Mouse (Mus musculus) kidney, adult 9 months (tissue): ENCODE data around the gene Exoc4.

Experiments used
- DNase-seq: peaks from one replicate; pipeline ENCODE4 v3.0.0; 2022

Gene Exoc4

DNA sequence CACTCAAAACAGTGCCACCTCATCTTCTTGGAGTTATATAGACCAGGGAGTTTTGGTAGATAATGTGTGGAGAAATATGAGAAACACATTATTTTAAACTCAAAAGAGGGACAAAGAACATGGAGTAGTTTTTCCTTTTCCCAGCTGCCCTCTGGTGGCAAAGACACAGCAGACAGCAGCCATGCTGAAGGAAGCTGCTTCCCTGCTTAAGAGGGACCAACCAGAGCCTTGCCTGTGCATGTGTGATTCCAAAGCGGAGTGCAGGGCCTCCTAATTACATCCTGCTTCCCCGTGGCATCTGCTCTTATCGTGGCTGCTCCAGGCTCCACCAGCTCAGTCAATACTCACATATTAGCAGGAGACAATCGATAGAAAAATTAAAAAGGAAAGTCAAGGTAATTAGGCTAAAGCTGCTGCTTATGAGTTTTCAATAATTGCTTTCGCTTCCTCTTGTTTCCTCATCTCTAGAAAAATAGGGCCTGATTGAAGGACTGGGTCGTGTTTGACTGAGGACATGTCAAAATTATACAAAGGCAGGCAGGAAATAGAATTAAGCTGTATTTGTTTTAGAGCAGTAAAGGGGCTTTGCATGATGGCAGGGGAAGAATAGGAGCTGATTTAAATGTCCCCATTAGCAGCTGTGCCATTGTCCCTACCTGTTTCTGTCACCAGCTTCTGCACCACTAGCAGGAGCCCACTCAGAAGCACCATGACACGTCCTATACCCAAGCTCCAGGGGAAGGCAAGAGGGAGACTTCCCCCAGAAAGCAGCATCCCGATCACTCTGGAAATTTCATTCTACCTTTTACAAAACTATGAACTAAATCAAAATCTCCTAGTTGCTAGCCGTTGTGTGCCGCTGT is 433.1 kb downstream of the Exoc4 start:
- DNase-seq: peak; percentile 23

DNA sequence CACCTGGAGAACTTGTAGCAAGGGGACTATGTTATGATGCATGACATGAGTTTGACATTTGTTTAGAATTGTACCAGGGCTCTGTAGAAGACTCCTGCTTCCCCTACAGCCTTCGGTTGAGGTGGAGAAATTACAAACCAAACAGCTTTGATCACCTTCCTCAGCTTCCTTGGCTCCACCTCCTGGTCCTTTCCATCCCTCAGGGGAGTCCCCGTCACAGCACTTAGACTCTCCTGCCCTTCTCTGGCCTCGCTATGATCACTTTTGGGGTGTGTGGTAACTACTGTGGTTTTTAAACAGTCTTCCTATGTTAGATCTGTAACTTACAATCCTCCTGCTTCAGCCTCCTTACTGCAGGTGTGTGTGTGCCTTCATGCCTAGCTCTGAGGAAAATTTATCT is 434.6 kb downstream of the Exoc4 start:
- DNase-seq: no peak

DNA sequence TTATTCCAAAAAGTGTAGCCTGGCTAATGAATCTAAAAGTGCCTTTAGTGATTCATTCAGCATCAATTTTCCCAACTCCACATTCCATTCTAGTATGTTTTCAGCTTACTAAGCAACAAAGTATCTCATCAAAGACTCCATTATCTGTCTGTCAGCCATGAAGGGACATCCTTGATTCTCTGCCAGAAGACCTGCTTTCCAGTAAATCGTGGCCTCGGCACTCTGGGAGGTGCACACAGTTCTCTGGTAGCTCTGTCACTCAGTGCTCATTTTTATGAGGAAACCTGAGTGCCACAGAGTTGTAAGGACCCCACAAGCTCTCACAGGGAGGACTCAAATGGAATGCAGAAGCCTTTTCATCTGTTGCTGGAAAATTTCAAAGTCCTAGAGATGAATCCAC is 436.4 kb downstream of the Exoc4 start:
- DNase-seq: no peak

DNA sequence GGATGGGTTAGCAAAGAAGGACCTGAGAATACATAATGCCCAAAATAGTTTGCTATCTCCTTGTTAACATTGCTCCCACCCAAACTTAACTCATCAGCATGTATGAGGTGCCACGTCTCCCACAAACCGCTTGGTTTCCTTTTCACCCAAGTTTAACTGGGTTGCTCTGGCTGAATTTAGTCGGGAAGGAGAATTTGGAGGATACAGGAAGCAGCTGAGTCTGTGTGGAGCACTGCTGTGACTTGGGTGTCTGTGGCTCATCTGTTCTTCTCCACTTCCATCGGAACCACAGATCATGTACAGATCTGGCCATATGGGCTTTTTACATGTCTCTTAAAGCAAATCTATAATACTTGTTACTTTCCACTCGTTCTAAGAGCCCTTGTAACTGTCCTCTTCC is 441.7 kb downstream of the Exoc4 start:
- DNase-seq: no peak

DNA sequence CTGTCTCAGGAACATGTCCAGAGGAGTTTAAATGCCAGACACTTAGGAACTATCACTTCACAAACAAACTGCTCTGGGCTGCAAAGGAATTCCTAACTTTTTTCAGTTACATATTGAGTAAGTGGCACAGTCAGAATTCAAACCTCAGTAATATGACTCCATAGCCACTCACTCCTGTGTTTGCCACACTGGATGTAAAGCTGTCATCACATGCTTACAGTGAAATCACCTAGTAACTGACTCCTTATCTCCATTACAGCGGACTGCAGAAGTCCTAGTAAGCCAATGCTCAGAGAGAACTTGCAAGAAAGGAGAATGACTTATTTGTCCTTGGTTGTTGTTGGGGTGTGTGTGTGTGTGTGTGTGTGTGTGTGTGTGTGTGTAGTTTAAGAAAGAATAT is 448.1 kb downstream of the Exoc4 start:
- no peak for DNase-seq

DNA sequence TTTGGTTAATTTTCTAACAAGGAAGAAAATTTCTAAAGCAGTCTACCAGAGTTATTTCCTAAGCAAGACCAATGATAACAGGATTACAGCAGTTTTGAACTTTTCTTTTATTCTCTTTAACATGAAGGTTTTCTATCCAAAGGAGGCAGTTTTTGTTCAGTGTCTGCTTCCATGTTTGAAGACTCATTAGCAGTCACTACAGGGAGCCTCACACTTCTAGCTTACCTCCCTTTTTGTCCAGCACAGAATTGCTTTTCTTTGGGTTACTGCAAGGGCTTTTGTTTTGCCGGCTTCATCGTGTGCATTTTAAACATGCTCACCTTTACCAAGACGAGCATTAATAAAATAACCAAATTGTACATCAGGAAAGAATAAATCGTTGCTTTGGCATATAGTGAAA is 460.0 kb downstream of the Exoc4 start:
- DNase-seq: no peak

DNA sequence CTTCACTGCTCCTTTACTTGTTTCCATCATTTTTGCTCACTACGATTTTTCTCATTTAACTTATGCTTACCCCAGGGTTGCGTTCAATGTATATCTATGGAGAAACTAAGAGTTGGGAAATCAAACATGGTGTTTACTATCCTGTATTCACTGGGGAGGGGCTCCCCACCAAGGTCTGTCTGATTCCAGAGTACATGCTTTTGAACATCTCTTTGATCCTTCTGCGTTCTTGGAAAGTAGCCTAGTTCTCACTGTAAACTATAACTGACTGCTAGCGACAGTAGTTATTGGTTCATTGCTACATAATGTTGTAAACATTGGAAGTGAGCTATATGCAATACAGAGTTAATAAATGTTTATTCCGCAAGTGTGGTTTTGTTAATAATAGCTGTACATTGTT is 460.5 kb downstream of the Exoc4 start:
- no peak for DNase-seq

DNA sequence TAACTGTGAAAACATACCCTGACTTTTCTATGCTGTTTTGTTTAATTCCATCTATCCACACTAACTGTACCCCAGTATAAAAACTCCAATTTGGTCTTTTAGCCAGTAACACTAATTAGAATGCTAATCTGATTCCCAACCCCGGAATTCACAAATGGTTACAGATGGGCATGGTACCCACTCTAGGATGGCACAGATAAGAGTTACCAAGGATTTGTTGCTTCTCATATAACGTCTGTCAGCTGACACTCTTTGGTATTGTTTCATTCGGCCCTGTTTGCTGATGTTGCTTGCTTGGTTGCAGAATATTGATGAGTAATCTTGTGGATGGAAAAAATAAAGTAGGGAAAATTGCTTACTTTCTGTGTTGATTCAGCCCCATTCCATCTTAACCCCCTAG is 462.9 kb downstream of the Exoc4 start:
- no peak for DNase-seq

DNA sequence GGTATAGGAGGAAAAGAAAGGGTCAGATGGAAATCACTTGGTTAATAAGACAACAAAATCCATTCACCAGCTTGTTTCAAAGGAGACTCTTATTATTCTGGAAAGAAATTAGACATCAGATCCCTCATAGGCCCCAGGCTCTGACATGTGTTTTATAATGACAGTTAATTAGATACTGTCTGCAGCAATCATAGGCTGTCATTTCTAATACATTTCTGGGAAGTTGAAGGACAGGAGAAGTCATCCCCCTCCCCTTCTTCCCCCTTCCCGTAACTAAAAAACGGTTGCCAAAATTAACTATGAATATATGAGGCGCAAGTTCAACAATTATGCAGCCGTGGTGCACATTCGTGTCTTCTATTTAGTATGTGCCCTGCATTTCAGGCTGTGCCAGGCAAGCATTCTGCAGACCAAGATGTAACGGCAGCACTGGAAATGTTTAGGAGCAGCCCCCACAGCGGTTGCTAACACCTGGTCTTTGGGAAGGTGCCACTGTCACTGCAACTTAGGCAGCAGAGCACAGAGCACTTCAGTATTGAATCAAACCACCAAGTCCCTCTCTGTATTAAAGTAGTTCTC is 463.7 kb downstream of the Exoc4 start:
- no peak for DNase-seq

DNA sequence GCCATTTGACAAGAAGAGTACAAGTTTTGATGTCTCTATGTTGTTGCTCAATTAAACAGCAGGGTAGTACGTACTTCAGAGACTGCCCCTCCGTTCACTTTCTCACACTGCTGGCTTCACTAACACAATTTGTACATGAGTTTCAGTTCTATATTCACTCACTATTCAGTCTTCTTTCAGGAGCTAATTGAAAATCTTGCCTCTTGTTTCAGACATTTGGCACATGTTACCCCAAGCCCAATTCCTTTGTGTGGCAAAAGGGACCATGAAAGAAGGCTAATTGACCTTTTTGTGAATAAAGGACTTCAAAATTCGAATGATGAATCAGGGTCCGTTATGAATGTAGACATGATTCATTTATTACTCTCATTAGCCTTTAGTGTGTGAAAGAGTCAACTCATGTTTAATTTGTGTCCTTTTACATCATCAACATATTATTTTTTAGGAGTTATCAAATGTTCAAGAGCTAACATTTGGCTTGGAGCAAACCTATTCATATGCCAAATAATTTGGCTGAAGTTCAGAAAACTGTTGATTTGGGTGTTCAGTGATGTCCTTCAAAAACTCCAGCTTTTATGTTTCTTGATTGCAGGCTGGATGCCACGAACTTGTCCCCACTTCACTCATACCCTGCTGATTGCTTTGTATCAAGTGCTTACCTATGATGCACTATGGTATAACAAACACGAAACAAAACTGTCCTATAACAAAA is 467.5 kb downstream of the Exoc4 start:
- no peak for DNase-seq

DNA sequence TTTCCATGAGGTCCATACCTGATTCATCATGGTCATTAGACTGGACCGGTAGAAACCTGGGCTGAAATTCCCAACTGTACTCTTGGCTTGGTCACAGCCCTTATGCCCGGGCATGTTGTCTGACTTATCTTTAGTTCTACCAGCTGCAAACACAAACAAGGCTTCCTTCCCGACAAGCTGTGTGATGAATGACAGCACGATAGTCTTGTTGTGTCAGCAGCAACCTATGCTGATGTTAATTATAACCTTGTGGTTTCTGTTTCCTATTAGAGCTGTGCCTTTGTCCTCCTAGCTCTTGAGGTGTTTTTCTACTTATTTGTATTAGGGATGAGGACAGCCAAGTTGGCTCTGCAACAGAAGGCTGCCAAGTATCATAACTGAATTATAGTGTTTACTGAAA is 472.3 kb downstream of the Exoc4 start:
- no peak for DNase-seq

DNA sequence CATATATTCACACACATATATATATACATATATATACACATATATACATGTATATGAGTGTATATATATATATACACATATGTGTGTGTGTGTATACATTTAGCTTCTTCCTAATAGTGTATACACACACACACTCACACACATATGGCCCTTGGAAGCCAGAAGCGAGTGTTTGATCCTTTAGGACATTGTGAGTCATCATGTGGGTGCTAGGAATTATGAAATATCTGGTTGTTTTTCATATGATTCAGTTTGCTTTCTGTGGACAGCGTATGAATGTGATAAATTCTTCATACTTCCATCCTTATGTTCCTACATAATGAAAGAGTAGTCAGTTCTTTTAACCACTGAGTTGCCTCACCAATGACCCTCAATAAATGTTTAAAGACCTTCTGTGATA is 473.9 kb downstream of the Exoc4 start:
- no peak for DNase-seq

DNA sequence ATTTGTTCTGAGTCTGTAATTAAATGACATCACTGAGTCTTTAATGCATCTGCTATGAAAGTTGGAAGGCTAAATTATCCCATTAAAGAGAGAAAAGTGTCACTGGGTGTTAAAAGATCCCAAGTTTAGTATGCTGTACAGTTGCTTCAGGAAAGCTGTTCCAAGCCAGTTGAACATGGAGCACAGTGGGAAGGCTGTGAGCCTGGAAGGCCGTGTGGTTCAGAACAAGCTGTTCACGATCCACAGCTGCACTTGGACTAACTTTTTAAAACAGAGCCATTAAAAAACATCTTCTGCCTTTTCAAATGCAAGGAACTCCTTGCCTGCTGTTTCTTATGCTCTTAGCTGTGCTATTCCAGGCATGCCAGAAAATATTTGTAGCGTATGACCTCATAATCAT is 475.7 kb downstream of the Exoc4 start:
- DNase-seq: no peak

DNA sequence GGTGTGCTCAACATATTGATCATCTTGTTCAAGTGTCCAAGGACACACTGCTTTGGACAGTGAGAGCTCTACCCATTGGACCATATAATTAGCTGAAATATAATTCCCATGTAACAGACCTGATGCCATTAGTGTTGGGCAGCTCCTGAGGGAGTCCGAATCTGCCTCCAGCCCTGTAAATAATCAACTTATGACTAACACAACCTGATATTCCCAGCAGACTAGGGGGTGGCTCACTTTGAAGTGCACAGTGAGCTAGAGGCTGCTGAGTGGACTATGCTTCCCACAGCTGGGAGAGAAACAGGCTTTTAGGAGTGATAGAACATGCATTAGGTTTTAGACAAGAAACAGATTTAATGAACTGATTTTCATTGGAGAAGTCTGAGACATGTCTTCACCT is 478.4 kb downstream of the Exoc4 start:
- peak; percentile 36 for DNase-seq

DNA sequence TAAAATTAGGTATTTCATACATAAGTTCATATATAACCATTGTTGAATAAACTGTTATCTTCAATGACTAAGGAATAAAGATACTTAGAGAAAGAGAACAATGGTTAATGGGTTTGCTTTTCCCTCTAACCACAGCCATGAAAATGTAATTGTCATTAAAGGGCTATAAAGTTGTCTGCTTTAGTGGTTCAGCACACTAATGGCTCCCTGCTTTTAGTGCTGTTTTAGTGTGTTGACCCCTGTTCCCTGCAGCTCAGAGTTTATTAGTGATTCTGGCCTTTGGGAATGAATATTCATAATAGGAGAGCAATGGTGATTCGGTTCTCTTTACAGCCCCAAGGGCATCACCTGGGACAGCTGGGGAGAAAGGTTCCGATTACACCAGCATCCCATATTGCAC is 483.3 kb downstream of the Exoc4 start:
- DNase-seq: no peak

DNA sequence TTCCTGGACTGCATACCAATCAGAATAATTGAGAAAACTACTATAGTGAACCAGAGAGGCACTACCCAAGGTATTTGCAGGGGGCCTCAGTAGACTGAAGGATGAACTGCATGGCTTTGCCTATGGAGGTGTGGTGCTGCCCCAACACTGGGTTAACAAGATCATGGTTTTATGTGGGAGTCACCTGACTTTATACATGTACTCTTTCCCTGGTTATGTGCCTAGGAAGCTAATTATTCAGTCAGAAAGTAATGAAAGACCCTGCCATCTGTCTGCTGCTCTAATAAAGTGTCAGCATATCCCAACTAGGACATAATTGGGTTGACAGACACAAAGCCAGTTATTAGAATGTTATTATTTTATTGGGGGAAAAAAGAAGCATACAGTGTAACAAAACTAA is 484.7 kb downstream of the Exoc4 start:
- no peak for DNase-seq

DNA sequence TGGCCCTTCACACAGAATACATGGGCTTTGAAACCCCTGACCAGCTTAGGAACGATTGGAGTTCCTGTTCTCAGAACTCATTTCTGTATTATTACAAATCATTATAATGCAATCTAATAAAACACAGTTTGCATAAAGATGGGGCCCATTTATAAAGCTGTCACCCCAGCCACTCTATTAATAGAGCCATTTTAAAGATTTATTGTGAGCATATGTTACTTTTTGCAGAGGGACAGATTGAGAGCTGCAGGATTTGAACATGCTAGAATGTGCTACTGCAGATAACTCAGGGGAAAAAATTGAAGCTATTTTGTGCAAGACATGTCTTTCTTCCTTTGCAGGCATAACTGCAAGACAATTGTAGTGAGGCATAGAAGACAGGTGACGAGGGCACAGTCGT is 485.1 kb downstream of the Exoc4 start:
- DNase-seq: no peak

DNA sequence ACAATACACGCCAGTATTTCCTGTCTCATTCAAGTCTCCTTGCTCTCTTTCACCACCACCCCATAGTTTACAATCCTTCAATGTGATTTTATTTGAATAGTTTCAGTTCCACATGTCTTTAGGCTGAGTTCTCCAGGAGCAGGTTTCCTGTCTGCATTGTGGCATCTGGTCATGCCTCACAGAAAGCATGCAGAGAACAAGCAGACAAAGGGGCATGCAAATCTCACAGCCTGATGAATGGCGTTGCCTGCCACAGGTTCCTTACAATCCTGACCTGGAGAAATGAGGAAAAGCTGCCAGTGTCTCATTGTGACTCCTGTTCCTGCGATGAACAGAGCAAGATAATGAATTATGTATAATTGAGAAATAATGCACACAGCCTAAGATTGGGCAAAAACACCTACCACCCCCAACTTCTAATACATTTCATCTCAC is 490.0 kb downstream of the Exoc4 start:
- no peak for DNase-seq

DNA sequence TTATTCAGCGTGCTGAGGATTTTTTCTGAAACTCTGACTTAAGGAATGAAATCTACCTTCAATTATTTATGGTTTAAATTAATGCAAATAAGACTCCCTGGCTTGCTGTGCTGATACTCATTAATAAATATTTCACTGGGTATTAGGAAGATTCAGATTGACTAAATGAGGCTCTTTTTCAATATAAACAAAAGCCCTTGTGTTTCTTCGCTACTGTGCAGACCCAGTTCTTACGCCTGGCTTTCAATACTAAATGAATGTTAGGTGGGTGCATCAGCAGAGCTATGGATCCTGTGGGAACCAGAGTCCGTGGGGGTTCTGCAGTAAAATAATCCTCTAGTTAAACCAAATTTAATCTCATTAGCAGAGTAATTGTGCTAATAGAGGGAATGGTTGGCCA is 490.4 kb downstream of the Exoc4 start:
- DNase-seq: no peak

DNA sequence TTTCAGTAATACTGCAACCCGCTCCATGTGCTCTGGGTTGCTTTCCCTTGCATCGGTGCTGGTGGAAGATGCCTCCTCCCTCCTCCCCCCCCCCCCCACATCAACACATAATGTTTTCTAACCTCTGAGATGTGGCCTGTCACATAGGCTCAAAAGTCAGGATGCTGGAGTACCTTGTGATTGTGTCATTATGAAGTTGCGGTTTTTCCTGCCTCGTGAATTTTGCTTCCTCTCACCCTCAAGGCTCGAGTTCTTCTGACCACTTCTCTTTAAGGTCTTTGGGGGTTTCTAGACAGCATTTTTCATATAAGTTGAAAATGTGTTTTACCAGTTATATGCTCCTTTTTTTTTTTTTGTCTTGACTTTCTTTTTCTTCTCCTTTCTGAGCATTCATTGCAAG is 507.1 kb downstream of the Exoc4 start:
- DNase-seq: no peak

DNA sequence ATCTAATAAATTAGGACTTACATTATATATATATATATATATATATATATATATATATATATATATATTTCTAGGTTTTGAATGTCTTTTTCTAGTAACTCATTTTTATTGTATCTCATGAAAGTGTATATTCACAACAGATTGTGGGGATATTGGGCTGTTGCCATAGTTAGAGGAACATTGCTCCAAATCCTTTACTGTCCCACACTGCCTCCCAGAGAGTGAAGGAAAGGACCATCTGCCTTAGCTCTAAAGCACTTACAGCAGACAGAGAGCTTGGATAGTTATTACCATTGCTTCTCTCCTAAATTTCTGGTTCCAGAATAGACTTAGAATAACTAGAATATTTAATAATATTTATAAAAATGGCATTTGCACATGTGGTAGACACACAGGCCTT is 512.7 kb downstream of the Exoc4 start:
- DNase-seq: no peak

DNA sequence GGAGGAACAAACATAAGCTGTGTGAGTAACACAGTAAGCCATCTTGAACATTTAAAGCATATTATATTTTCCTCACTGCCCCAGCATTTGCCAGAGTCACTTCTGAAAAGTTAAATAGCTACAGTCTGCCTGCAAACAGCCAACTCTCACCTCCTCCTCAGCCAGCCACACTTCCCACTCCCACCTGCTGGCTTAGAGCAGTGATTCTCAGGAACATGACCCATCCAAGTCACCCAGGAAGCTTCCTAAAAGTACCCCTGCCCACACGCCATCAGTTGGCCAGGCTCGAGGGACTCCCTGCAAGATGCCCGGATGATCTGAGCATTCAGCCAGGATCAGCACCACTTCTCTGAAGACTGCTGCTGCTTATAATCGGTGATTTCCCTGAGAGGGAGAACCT is 514.4 kb downstream of the Exoc4 start:
- no peak for DNase-seq

DNA sequence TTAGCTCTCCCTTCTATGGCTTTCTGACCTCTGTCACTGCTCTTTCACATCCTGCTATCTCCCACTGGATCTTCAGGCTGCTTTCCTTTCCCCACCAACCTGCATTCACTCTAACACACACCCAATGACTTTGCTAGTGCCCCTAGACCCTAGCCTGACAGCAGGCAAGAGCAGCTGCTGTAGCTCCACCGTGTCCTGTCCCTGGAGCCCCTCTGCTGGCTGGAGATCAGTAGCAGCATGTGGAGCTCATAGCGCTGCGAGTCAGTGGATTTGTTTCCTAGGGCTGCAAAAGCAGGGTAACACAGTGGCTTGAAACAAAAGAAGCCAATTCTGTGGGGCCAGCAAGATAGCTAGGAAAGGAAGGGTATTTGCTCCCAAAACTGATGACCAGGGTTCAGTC is 515.1 kb downstream of the Exoc4 start:
- DNase-seq: no peak

DNA sequence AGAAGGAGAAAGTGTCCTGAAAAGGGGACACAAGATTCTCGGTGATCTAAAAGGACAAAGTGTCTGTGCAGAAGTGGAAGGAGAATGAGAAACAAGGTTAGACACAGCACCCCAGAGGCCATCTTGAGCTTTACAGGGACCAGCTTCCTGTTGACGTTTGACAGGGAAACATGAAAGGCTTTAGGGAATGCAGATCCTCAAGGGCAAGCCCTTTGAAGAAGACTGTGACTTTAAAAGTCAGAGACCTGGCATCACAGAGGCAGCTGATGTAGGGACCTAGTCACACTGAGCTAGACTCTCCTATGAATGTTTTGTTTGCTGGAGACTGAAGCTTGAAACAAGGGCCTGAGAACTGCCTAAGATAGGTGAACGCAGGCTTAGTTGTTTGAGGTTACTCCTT is 520.4 kb downstream of the Exoc4 start:
- DNase-seq: no peak
